Mouse (Mus musculus) embryonic facial prominence, embryonic 13.5 days (tissue): ENCODE data around the gene Parp14. TPM values are rescaled to one million over a fixed set of nuclear protein-coding genes. Genes with fewer than 3 reads are reported as not detected.

Experiments
- polyA plus RNA-seq: library from polyadenylated mRNA; unstranded; fragments of >200 nt; fragmentation: Nextera tagmentation; extraction: Ambion mirVana; gene quantifications from 2 replicates; pipeline ENCODE4 v1.2.1, GENCODE M21; 2015

Gene Parp14
- polyA plus RNA-seq, 1 experiment from 2014 or later: 0.55 TPM

Other genes starting within 250 kb of the Parp14 start
- 16.5 and 16.8 TPM in 2 replicates for gene Dirc2, start 102.2 kb downstream of the Parp14 start, polyA plus RNA-seq
- gene Hspbap1, start 101.2 kb downstream of the Parp14 start, polyA plus RNA-seq: 18.0 and 18.4 TPM in 2 replicates
- gene Parp9, start 66.9 kb upstream of the Parp14 start, polyA plus RNA-seq: 3.3 and 5.1 TPM in 2 replicates
- gene Dtx3l, start 67.6 kb upstream of the Parp14 start, polyA plus RNA-seq: 2.1 and 3.5 TPM in 2 replicates
- gene Kpna1, start 107.2 kb upstream of the Parp14 start, polyA plus RNA-seq: 38.9 and 39.9 TPM in 2 replicates
- gene Wdr5b, start 169.6 kb upstream of the Parp14 start, polyA plus RNA-seq: 14.0 and 14.9 TPM in 2 replicates
- gene Fam162a, start 200.1 kb upstream of the Parp14 start, polyA plus RNA-seq: 445 and 482 TPM in 2 replicates
- gene Ccdc58, start 200.1 kb upstream of the Parp14 start, polyA plus RNA-seq: 96.1 and 114 TPM in 2 replicates